Mouse (Mus musculus) kidney, adult 2 months (tissue): ENCODE results near the gene Cd28. TPM values are rescaled to one million over a fixed set of nuclear protein-coding genes. Genes with fewer than 3 reads are reported as not detected.

Source experiments
- DNase-seq: peaks from one replicate; pipeline ENCODE4 v3.0.0; 2021
- H3K27ac ChIP-seq: fragments of 200-500 bp; 2 replicates; pipeline ENCODE4 v1.5.1; 2012; ENCODE audit warnings: low read depth, low read length, control low read depth, inconsistent platforms; ENCODE audit not compliant: insufficient read depth
- H3K27me3 ChIP-seq: fragments of 200-500 bp; replicated peaks from 2 replicates; pipeline ENCODE4 v1.6.1; 2012; ENCODE audit warnings: mild to moderate bottlenecking, moderate library complexity, low read length, inconsistent platforms; ENCODE audit not compliant: control insufficient read depth, insufficient read depth
- H3K36me3 ChIP-seq: fragments of 200-500 bp; 2 replicates; pipeline ENCODE4 v1.6.1; 2012; ENCODE audit warnings: mild to moderate bottlenecking, moderate library complexity, low read length, inconsistent platforms; ENCODE audit not compliant: control insufficient read depth, insufficient read depth
- H3K4me1 ChIP-seq: fragments of 200-500 bp; 2 replicates; pipeline ENCODE4 v1.6.1; 2011; ENCODE audit warnings: low read length; ENCODE audit not compliant: control insufficient read depth, insufficient read depth
- H3K4me3 ChIP-seq: fragments of 200-500 bp; 2 replicates; pipeline ENCODE4 v1.5.1; 2011; ENCODE audit warnings: mild to moderate bottlenecking, low read depth, low read length, control low read depth; ENCODE audit not compliant: insufficient read depth
- CTCF ChIP-seq: fragments of 200-500 bp; conservative IDR thresholded peaks from 2 replicates; pipeline ENCODE4 v1.5.1; 2011; ENCODE audit warnings: low read depth, mild to moderate bottlenecking, control low read depth, low read length, moderate library complexity, mixed read lengths; ENCODE audit not compliant: insufficient read depth, insufficient read length
- POLR2A ChIP-seq: fragments of 200-500 bp; IDR thresholded peaks from one replicate; pipeline ENCODE4 v1.6.1; 2011; ENCODE audit warnings: low read depth, low read length, control low read depth
- WGBS: fragments of 180-500 bp; shearing (Covaris S2); methylation state at CpG from one replicate; pipeline ENCODE4 v1.1.7; 2018; 5-methylcytosine and 5-hydroxymethylcytosine counted together
- polyA plus RNA-seq: library from polyadenylated mRNA; depleted of rRNA; stranded (reverse); fragments of >200 nt; gene quantifications from 2 replicates; pipeline ENCODE4 v1.2.3, GENCODE M21; 2012

Cd28 gene
- polyA plus RNA-seq, 1 experiment = 0.55 TPM

DNA sequence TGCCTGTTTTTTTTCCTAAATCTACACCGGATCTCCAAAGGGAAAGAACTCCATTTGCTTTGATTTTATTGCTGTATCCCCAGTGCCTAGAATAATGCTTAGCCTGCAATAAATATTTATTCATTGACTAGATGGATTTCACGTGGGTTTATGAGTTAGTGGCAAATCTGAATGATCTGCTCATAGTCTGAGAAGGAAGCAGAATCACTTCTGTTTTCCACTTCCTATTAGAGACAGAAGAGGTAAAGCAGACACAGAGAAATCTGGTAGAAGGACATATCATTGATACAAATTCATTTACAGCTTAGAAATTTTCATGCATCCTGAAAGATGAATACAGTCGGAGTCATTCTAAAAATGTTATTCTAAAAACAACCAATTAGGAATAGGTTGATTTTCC, 56.6 kb downstream of the Cd28 start:
- no peaks in the 10 kb centered on the region for H3K27me3 ChIP-seq
- no peak overlapping the region for H3K27ac ChIP-seq
- H3K4me3 ChIP-seq = no peak overlapping the region
- H3K36me3 ChIP-seq = no peaks in the 10 kb centered on the region
- no peak for DNase-seq
- no peaks in the 10 kb centered on the region for H3K4me1 ChIP-seq
- WGBS = 76% methylated on average over 3 of the region's 3 CpGs
- TF ChIP-seq CTCF (no peak), POLR2A (no peak)

DNA sequence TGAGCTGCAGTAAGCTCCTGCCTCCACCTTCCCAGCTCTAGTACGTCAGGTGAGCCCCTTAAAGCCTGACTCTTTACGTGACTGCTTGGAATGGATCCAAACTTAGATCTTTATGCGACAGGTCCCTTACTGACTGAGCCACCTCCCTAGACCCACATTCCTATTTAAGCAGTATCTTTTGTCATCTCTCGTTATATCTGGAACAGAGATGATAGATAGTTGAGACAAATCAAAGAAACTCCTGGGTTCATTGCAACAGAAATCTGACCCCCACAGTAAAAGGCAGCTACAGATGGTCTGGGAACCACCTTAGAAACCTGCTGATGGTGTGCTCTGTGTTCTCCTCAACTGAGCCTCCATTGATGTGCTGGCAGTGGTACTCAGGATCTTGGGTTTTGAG, 59.6 kb downstream of the Cd28 start:
- Histone ChIP-seq H3K27me3 (no peaks in the 10 kb centered on the region), H3K4me1 (no peaks in the 10 kb centered on the region), H3K27ac (no peak overlapping the region), H3K4me3 (no peak overlapping the region), H3K36me3 (no peaks in the 10 kb centered on the region)
- no peak for DNase-seq
- WGBS = 89% methylated on average over 4 of the region's 4 CpGs
- TF ChIP-seq CTCF (no peak), POLR2A (no peak)

DNA sequence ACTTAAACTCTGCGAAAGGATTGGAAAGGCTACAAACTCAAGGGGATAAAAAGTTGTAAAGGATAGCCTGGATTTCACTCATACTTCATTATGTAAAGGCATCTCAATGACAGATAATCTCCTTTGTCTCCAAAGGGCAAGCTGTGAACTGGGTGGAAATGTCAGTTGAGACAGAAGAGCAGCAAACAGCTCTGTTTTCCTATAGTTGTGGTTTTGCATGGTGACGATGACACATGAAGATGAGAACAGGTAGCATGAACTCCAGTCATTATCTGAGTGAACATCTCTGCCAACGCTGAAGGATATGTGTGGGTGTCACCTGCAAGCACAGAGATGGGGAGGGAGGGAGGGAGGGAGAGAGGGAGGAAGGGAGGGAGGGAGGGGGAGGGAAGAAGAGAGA, 60.3 kb downstream of the Cd28 start:
- 83% methylated on average over 3 of the region's 3 CpGs for WGBS
- TF ChIP-seq CTCF (no peak), POLR2A (no peak)

DNA sequence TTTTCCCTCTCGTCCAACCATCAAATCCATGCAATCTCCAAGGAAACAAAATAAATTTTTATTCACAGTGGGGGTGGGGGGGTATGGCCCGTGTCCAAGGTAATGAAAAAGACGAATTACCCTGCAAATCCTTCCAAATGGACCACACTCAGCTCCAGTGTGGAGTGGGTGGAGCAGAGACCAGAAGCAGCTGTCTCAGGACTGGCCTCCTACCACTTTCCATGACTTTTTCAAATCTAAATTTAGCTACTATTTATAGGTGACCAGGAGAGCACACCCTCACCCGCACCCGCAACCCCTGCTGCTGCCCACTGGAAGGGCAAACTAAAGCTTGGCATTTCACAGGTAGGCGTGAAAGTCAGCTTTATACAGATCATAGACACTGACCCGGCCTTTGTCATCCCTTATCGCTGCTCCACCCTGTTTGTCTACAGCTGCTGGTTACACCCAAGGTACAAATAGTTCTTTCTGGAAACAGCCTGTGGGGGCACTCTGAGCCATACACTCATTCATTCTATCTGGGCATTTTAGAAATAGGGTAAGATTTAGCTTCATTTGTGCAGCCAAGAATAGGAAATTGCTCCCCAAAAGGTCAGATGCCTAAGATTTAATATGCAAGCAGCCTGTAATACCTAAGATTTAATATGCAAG, 62.0 kb downstream of the Cd28 start:
- Histone ChIP-seq H3K27ac (no peak overlapping the region), H3K4me1 (no peaks in the 10 kb centered on the region), H3K4me3 (no peak overlapping the region), H3K27me3 (no peaks in the 10 kb centered on the region), H3K36me3 (no peaks in the 10 kb centered on the region)
- peak; percentile 29 for DNase-seq
- 52% methylated on average over 8 of the region's 8 CpGs for WGBS
- no peak for TF ChIP-seq CTCF
- TF ChIP-seq POLR2A = no peak

More for the DNA sequence above, 60.3 kb downstream of the Cd28 start:
- Histone ChIP-seq H3K27me3 (no peaks in the 10 kb centered on the region), H3K27ac (no peak overlapping the region), H3K36me3 (no peaks in the 10 kb centered on the region), H3K4me3 (no peak overlapping the region), H3K4me1 (no peaks in the 10 kb centered on the region)
- DNase-seq = no peak

DNA sequence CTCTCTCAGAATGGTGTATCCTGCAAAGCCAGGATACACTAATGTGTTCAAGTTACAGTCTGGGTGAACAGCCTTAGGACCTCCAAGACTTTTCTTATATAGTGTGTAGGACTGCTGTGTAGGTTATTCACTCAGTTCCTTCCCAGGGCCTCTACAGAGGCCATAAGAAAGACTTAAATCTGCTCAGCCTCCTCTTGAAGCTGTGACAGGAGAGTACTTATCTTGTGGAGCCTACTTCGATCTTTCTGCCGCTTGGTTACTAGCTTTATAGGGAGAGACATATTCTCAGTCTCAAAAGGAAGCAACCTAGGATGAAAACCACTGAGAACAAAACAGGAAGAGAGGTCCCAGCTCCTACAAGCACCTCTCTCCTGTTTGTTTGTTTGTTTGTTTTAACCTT, 62.6 kb downstream of the Cd28 start:
- no peak for DNase-seq
- no peak overlapping the region for H3K27ac ChIP-seq
- WGBS = 87% methylated on average over 2 of the region's 2 CpGs
- no peaks in the 10 kb centered on the region for H3K4me1 ChIP-seq
- no peak for TF ChIP-seq CTCF
- TF ChIP-seq POLR2A = no peak
- no peaks in the 10 kb centered on the region for H3K27me3 ChIP-seq
- H3K36me3 ChIP-seq = no peaks in the 10 kb centered on the region
- no peak overlapping the region for H3K4me3 ChIP-seq

DNA sequence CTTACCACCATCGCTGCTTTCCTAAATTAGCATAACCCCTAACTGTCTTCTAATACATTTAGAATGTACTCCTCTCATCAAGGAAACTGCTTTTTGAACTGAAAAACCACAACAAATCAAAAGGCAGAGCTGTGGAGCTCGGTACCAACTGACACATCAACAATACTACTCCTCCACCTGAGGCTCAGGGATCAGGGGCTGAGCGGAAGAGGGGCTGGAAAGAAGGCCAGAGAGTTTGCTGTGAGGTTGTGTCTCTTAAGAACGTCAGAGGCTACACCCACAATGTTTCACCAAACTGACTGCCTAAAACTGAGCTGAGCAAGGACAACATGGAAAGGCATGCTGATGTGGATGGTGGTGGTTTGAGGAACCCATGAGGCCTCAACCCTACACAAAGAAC, 65.1 kb downstream of the Cd28 start:
- no peak overlapping the region for H3K27ac ChIP-seq
- WGBS = 84% methylated on average over 4 of the region's 4 CpGs
- no peaks in the 10 kb centered on the region for H3K27me3 ChIP-seq
- no peaks in the 10 kb centered on the region for H3K36me3 ChIP-seq
- no peak for TF ChIP-seq POLR2A
- TF ChIP-seq CTCF = no peak
- no peak for DNase-seq
- H3K4me1 ChIP-seq = no peaks in the 10 kb centered on the region
- no peak overlapping the region for H3K4me3 ChIP-seq

DNA sequence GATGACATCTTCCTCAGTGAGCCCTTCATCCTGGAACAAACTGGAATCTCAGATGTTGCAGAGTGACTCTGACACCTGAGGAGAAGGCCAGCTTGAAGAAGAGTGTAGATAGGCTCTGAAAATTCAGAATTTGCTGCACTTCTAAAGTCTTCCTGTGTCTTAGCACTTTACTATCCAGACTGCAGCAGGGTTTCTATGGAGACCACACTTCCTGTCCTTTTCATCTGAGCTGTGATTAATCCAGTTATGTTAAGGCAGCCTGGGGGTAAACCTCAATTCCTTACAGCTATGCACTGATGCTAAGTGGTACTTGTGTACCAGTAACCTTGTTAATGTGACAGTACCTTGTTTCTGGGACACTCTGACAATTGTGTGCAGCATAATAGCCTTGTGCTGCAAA, 77.1 kb downstream of the Cd28 start:
- Histone ChIP-seq H3K36me3 (no peaks in the 10 kb centered on the region), H3K27ac (no peak overlapping the region), H3K4me3 (no peak overlapping the region), H3K27me3 (no peaks in the 10 kb centered on the region), H3K4me1 (no peaks in the 10 kb centered on the region)
- no peak for TF ChIP-seq POLR2A
- no peak for TF ChIP-seq CTCF
- DNase-seq = no peak

DNA sequence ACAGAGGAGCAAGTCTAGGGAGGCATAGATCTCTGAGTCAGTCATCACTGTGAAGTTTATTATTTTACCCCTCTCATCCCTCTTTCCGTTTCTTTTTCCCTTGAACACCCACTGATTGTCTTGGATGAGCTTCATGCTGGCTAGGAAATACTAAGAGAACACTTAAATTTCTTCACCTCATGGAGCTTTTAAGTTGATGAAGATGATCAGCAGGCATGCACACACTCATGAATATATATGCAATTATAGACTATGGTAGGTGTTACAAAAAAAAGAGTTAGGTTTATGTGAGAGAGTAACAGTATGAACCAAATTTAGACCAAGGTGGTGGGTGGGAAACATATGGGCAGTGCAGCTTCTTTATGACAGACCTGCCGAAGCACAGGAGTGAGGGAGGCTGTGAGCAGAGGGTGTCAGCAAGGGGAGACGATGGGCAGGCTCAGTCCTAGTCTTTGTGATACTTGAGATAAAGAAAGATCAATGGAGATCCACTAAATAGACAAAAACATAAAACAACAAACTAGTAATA, 79.1 kb downstream of the Cd28 start:
- TF ChIP-seq CTCF (no peak), POLR2A (no peak)
- Histone ChIP-seq H3K27me3 (no peaks in the 10 kb centered on the region), H3K4me3 (no peak overlapping the region), H3K4me1 (no peaks in the 10 kb centered on the region), H3K36me3 (no peaks in the 10 kb centered on the region), H3K27ac (no peak overlapping the region)
- no peak for DNase-seq
- WGBS = 85% methylated on average over 3 of the region's 3 CpGs
